Mouse (Mus musculus) midbrain, postnatal 0 days (tissue): ENCODE measurements around the gene Ppil2. TPM values are rescaled to one million over a fixed set of nuclear protein-coding genes. Genes with fewer than 3 reads are reported as not detected.
A peak's percentile ranks its signal among the peaks of the same experiment; 100 is the strongest.

Experiments
- ATAC-seq: fragments of 200-750 bp; cut with Nextera tagmentation; 2 replicates; pipeline ENCODE4 v1.8.0; 2017; ENCODE audit warnings: moderate number of reproducible peaks, mild to moderate bottlenecking, moderate TSS enrichment, moderate library complexity; ENCODE audit not compliant: low FRiP score
- DNase-seq: peaks from one replicate; pipeline ENCODE4 v3.0.0-alpha.2; 2015; ENCODE audit warnings: low spot score
- H3K27ac ChIP-seq: fragments of 300-500 bp; sonication (generic); 2 replicates; pipeline ENCODE4 v1.5.1; 2014; ENCODE audit warnings: low read depth, mild to moderate bottlenecking, low read length, mixed read lengths
- H3K27me3 ChIP-seq: fragments of 300-500 bp; sonication (generic); 2 replicates; pipeline ENCODE4 v1.6.1; 2014; ENCODE audit warnings: low read length, control low read depth, mixed read lengths; ENCODE audit not compliant: insufficient read depth
- H3K36me3 ChIP-seq: fragments of 300-500 bp; sonication (generic); 2 replicates; pipeline ENCODE4 v1.6.1; 2014; ENCODE audit warnings: low read length, control low read depth, mixed read lengths; ENCODE audit not compliant: insufficient read depth
- H3K4me1 ChIP-seq: fragments of 300-500 bp; sonication (generic); 2 replicates; pipeline ENCODE4 v1.6.1; 2014; ENCODE audit warnings: mild to moderate bottlenecking, control low read depth, antibody characterized with exemption, low read length, mixed read lengths; ENCODE audit not compliant: insufficient read depth
- H3K4me2 ChIP-seq: fragments of 300-500 bp; sonication (generic); 2 replicates; pipeline ENCODE4 v1.6.1; 2014; ENCODE audit warnings: low read depth, mild to moderate bottlenecking, low read length, mixed read lengths; ENCODE audit not compliant: poor library complexity, severe bottlenecking
- H3K4me3 ChIP-seq: fragments of 300-500 bp; sonication (generic); 2 replicates; pipeline ENCODE4 v1.5.1; 2014; ENCODE audit warnings: low read depth, mild to moderate bottlenecking, low read length, moderate library complexity
- H3K9ac ChIP-seq: fragments of 300-500 bp; sonication (generic); replicated peaks from 2 replicates; pipeline ENCODE4 v1.6.1; 2014; ENCODE audit warnings: mild to moderate bottlenecking, low read length, moderate library complexity, mixed read lengths; ENCODE audit not compliant: poor library complexity, severe bottlenecking
- H3K9me3 ChIP-seq: fragments of 300-500 bp; sonication (generic); 2 replicates; pipeline ENCODE4 v1.6.1; 2016; ENCODE audit warnings: low read length, control low read depth
- CTCF ChIP-seq: IDR thresholded peaks from 2 replicates; pipeline ENCODE4 v1.5.1; 2016; ENCODE audit warnings: antibody characterized with exemption, mild to moderate bottlenecking
- WGBS: fragments of 180-500 bp; shearing (Covaris S2); extraction: QIAGEN DNeasy Blood & Tissue Kit; methylation state at CpG from one replicate; pipeline ENCODE4 v1.1.7; 2014; 5-methylcytosine and 5-hydroxymethylcytosine counted together
- polyA plus RNA-seq: library from polyadenylated mRNA; unstranded; fragments of >200 nt; fragmentation: Nextera tagmentation; extraction: Ambion mirVana; gene quantifications from 2 replicates; pipeline ENCODE4 v1.2.1, GENCODE M21; 2015
- total RNA-seq: library from RNA; depleted of rRNA; stranded (reverse); fragments of >200 nt; gene quantifications from 2 replicates; pipeline ENCODE4 v1.2.3, GENCODE M21; 2014

Ppil2 gene
- total and polyA plus RNA-seq, 2 experiments from 2014 or later: 88.2 to 100 TPM

DNA sequence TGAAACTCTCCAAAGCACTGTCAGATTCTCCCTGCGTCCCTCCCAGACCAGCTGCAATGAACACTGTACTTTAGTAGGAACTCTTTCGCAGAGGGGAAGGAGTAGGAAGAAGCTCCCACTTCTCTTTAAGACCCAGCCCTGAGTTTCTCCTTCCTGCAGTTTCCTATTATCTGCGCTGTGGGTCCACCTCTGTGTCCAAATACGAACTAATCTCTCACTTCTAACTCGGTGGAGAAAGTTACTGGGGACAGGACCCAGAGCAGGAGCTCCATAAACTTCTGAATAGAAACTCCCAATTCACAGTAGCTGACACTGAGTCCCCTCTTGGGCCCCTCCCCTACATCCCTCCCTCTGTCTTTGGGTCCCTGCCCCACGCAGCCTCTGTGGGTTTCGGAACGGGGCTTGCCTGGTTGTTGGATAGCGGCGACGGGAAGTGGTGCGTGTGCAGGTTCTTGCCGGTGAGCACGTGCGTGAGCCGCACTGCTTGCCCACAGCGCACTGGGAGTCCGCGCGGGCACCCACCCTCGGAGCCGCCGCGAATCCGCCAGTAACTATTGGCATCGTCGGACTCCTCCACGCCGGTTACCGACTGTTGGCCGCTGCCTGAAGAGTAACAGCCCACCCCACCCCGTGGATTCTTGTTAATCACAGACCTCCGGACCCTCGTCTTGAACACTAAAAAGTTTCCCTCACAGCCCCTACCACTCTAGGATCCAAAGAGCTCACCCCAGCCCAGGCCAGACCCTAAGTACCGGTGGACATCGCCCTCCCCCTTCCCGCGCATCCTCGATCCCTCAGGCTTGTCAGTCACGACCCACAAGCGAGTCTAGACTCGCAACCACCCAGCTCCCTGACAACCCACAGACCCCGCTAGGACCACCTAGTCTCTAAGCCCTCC, 20.4 kb upstream of the Ppil2 start:
- no peaks in the 10 kb centered on the region for H3K36me3 ChIP-seq
- peak overlapping the region; percentile 64 for H3K9ac ChIP-seq
- H3K27ac ChIP-seq: no peak overlapping the region
- 2% methylated on average over 43 of the region's 43 CpGs for WGBS
- peaks cover 6% of the 10 kb centered on the region; the same call in 1 of the 2 replicates for H3K4me1 ChIP-seq
- H3K9me3 ChIP-seq: no peaks in the 10 kb centered on the region
- peak overlapping the region; percentile 98 for H3K4me2 ChIP-seq
- TF ChIP-seq CTCF: no peak; the same call in 1 of the 2 replicates
- no peak for DNase-seq
- ATAC-seq: peak; percentile 71
- peak overlapping the region; percentile 78 for H3K4me3 ChIP-seq
- H3K27me3 ChIP-seq: no peaks in the 10 kb centered on the region

DNA sequence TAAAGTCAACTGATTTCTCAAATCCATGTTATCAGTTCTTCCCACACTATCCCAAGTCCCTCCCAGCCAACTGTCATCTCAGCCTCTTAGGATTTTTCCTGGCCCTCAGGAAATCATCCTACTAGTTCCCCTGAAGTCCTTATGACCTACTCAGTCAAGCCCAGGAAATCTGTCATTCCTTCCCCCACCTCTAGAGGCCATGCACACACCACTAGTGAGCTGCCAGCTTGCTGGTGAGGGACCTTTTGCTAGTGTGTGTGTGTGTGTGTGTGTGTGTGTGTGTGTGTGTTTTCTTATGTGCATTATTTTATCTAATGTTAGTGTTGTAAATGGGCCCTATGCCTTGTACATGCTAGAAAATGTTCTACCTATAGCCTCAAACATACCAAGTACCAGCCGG, 16.2 kb upstream of the Ppil2 start:
- peak; percentile 31 for DNase-seq
- H3K4me1 ChIP-seq: peaks cover 10% of the 10 kb centered on the region; the same call in 1 of the 2 replicates
- no peak overlapping the region for H3K4me3 ChIP-seq
- no peaks in the 10 kb centered on the region for H3K27me3 ChIP-seq
- TF ChIP-seq CTCF: peak; percentile 64
- 95% methylated on average over 1 of the region's 1 CpGs for WGBS
- H3K27ac ChIP-seq: no peak overlapping the region
- H3K4me2 ChIP-seq: no peak overlapping the region
- H3K9ac ChIP-seq: no peak overlapping the region
- no peaks in the 10 kb centered on the region for H3K9me3 ChIP-seq
- no peak for ATAC-seq
- H3K36me3 ChIP-seq: no peaks in the 10 kb centered on the region

DNA sequence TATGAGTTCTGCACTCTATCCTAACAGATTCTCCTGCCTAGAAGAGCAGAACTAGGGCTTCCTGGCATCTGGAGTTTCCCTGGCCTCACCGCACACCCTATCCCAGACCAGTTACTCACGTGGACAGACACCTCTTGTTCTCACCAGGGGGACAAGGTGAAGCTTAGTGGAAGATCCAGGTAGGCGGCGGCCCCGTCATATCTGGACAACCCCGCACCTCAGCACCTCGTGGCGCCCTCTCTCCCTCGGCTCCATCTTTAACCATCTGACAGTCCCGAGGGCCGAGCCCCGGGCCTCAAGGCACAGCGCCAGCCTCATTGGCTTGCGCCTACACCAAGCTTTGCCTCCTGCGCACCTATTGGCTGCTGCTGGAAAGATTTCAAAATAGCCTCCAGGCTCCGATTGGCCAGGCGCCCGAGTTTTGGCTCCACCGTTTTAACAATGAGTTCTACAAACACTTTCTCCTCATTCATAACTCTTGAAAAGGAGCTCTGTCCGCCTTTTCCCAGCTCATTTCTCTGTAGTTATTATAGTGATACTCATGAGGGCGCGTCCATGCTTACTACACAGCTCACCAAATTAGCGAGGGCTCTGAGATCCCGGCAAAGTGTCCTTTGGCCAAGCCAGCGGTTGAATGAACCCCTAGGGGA, 13.9 kb upstream of the Ppil2 start, which contains the start of gene 2610318N02Rik:
Gene 2610318N02Rik, minus strand, starts transcription at position 297 of the 650 bp plus-strand sequence.
- Histone ChIP-seq H3K36me3 (no peaks in the 10 kb centered on the region), H3K4me2 (peak within 1 kb of the TSS; percentile 58), H3K9me3 (no peaks in the 10 kb centered on the region), H3K4me1 (peaks cover 3% of the 10 kb centered on the region; the same call in 1 of the 2 replicates), H3K9ac (peak within 1 kb of the TSS; percentile 51), H3K27me3 (no peaks in the 10 kb centered on the region), H3K27ac (no peak within 1 kb of the TSS), H3K4me3 (peak within 1 kb of the TSS; percentile 36)
- TF ChIP-seq CTCF: peak; percentile 18; the same call in 1 of the 2 replicates
- WGBS: 1% methylated on average over 25 of the region's 25 CpGs
- peak; percentile 91 for DNase-seq
- ATAC-seq: peak; percentile 87

DNA sequence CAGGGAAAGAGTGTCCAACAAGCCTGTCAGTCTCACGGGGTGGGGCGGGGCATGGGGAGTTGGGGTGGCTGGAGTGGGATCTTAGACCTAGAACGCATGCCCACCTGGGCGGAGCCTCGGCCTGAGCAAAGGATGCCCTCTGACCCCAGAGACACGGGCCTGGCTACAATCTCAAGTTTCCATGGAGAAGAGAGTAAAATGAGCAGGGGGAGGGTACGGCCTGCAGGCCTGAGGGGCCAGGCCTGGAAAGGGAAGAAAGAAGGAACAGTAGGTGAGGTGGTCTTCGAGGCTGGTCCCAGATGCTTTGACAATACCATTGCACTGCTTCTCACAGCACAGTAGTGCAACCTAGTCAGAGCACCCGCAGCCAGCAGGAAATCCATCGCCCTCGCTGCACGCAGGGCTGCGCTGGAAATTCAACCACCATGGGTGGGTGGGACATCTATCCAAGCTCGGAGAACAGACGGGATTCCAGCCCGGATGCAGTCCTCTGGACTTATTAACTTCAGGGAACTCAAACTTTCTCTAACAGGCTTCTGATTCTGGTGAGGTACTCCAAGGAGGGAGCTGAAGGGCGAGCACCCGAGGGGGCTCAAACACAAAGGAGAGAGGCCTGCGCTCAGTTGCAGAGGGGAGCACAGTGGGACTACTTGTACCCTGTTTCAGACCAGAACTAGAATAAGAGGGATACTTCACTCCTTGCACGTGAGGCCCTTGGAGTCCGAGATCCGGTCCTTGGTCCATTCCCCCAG, 13.2 kb upstream of the Ppil2 start:
- WGBS: 3% methylated on average over 22 of the region's 22 CpGs
- Histone ChIP-seq H3K9me3 (no peaks in the 10 kb centered on the region), H3K27ac (no peak overlapping the region), H3K4me3 (peak overlapping the region; percentile 36), H3K4me1 (peaks cover 3% of the 10 kb centered on the region; the same call in 1 of the 2 replicates), H3K9ac (peak overlapping the region; percentile 51), H3K27me3 (no peaks in the 10 kb centered on the region), H3K36me3 (no peaks in the 10 kb centered on the region), H3K4me2 (peak overlapping the region; percentile 58)
- DNase-seq: no peak
- ATAC-seq: 0 out of 2 replicates have a peak, but pooled peaks have one; percentile 7
- TF ChIP-seq CTCF: no peak

DNA sequence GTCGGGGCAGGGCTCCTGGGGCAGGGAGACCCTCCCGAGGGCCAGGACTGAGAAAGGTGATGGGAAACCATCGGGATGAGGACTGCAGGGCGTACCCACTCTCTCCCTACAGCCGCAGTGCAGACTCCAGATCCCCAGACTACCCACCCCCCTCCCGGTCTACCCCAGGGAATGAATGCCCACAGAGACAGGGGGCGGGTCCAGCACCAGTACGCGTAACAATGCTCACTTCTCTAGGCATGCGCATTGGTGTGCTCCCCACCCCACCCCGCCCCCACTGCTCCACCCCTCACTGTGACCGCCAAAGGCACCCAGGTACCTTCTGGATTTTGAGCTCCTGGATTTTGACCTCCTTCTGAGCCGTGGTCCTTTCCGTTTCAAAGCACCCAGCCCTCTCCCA, 10.5 kb upstream of the Ppil2 start:
- Histone ChIP-seq H3K27me3 (no peaks in the 10 kb centered on the region), H3K9ac (no peak overlapping the region), H3K36me3 (no peaks in the 10 kb centered on the region), H3K4me2 (peak overlapping the region; percentile 15), H3K4me3 (no peak overlapping the region), H3K27ac (no peak overlapping the region), H3K9me3 (no peaks in the 10 kb centered on the region), H3K4me1 (peaks cover 3% of the 10 kb centered on the region; the same call in 1 of the 2 replicates)
- 50% methylated on average over 14 of the region's 14 CpGs for WGBS
- TF ChIP-seq CTCF: no peak
- DNase-seq (no peak), ATAC-seq (no peak)
